Mouse (Mus musculus) embryonic facial prominence, embryonic 13.5 days (tissue): ENCODE measurements at regions not wholly inside any gene's neighbourhood (a gene's known extent, or its start where the extent isn't known, plus 50 kb on each side); places are given as distances from the start of the nearest gene placed in this dataset.

ENCODE experiments used
- ATAC-seq: fragments of 200-750 bp; cut with Nextera tagmentation; 2 replicates; pipeline ENCODE4 v1.8.0; 2017; ENCODE audit warnings: low read depth; ENCODE audit not compliant: insufficient number of reproducible peaks, insufficient read depth, low FRiP score, low TSS enrichment
- H3K27ac ChIP-seq: fragments of 300-500 bp; sonication (generic); 2 replicates; pipeline ENCODE4 v1.5.1; 2015; ENCODE audit warnings: moderate library complexity, mild to moderate bottlenecking, inconsistent platforms
- H3K27me3 ChIP-seq: fragments of 300-500 bp; sonication (generic); 2 replicates; pipeline ENCODE4 v1.6.1; 2015; ENCODE audit warnings: mild to moderate bottlenecking, inconsistent platforms
- H3K36me3 ChIP-seq: fragments of 300-500 bp; sonication (generic); 2 replicates; pipeline ENCODE4 v1.6.1; 2015; ENCODE audit warnings: mild to moderate bottlenecking, inconsistent platforms
- H3K4me1 ChIP-seq: fragments of 300-500 bp; sonication (generic); 2 replicates; pipeline ENCODE4 v1.6.1; 2015; ENCODE audit warnings: inconsistent platforms
- H3K4me2 ChIP-seq: fragments of 300-500 bp; sonication (generic); 2 replicates; pipeline ENCODE4 v1.6.1; 2015; ENCODE audit warnings: moderate library complexity, mild to moderate bottlenecking, inconsistent platforms
- H3K4me3 ChIP-seq: fragments of 300-500 bp; sonication (generic); 2 replicates; pipeline ENCODE4 v1.5.1; 2015; ENCODE audit warnings: mild to moderate bottlenecking, inconsistent platforms
- H3K9ac ChIP-seq: fragments of 300-500 bp; sonication (generic); 2 replicates; pipeline ENCODE4 v1.6.1; 2015; ENCODE audit warnings: mild to moderate bottlenecking, inconsistent platforms
- H3K9me3 ChIP-seq: fragments of 300-500 bp; sonication (generic); 2 replicates; pipeline ENCODE4 v1.6.1; 2016; ENCODE audit warnings: inconsistent platforms
- WGBS: fragments of 180-500 bp; shearing (Covaris S2); methylation state at CpG from one replicate; pipeline ENCODE4 v1.1.7; 2015; ENCODE audit warnings: mixed read lengths; 5-methylcytosine and 5-hydroxymethylcytosine counted together

DNA sequence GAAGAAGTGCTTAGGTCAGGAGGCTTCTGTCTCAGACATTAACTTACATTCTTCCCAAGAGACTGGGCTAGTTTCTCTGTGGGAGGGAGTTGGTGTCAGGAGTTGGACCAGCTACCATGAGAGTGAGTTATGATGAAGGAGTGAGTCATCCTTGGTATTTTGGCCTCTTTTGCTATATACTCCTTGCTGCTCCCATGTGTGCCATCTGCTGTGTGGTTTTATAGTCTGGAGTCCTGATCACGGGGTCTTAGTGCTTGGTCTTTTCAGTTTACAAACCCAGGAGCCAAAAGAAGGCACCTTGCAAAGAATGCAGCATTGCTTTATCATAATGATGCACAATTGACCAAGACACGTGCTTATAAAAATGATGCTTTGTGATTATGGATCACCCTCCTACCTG lies 56.6 kb downstream of the Zfp503 start:
- H3K4me3 ChIP-seq = no peak overlapping the region
- no peak for ATAC-seq
- H3K27ac ChIP-seq = no peak overlapping the region
- H3K9me3 ChIP-seq = no peaks in the 10 kb centered on the region
- no peaks in the 10 kb centered on the region for H3K4me1 ChIP-seq
- no peaks in the 10 kb centered on the region for H3K27me3 ChIP-seq
- WGBS = 86% methylated on average over 2 of the region's 2 CpGs
- H3K36me3 ChIP-seq = no peaks in the 10 kb centered on the region
- no peak overlapping the region for H3K9ac ChIP-seq
- no peak overlapping the region for H3K4me2 ChIP-seq

DNA sequence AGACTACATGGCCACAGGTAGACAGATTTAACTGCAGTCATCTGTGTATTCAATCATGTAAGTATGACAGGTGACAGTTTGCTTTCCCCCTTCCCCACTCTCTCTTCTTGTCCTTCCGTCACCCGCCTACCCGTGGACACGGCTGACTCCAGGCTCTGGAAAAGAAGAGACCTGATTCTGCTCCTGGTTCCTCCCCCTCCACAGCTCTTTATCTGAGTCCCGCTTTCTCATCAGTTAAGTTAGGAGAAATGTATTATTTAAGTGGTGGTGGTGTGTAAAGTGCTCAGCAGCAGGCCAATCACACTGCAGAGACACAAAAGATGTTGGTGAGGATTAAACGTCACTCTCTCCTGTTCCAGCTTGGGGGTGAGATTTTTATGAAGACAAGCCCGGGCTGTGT lies 57.5 kb downstream of the Zfp503 start:
- H3K4me2 ChIP-seq = no peak overlapping the region
- H3K9ac ChIP-seq = no peak overlapping the region
- 65% methylated on average over 7 of the region's 7 CpGs for WGBS
- no peaks in the 10 kb centered on the region for H3K4me1 ChIP-seq
- H3K36me3 ChIP-seq = no peaks in the 10 kb centered on the region
- ATAC-seq = no peak
- H3K27ac ChIP-seq = no peak overlapping the region
- H3K4me3 ChIP-seq = no peak overlapping the region
- H3K9me3 ChIP-seq = no peaks in the 10 kb centered on the region
- H3K27me3 ChIP-seq = no peaks in the 10 kb centered on the region

DNA sequence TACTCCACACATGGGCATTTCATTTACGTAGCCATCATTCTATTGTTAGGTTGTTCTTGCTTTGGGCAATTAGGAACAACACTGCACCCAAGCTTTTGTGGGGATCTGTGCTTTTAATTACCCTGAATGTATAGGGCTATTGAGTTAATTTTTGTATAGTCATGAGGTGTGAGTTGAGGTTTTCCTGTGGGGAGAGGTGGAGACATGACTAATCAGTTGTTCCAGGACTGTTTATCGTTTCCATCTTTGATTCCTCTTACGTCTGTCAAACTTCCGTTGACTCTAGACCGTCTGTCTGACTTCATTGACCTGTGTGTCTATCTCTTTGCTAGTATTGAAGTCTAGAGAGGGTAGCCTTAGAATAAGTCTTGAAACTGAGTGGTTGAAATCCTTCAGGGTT lies 60.4 kb downstream of the Zfp503 start:
- ATAC-seq = no peak
- Histone ChIP-seq H3K4me3 (no peak overlapping the region), H3K36me3 (no peaks in the 10 kb centered on the region), H3K9ac (no peak overlapping the region), H3K27ac (no peak overlapping the region), H3K4me1 (no peaks in the 10 kb centered on the region), H3K9me3 (no peaks in the 10 kb centered on the region), H3K27me3 (no peaks in the 10 kb centered on the region), H3K4me2 (no peak overlapping the region)
- 73% methylated on average over 5 of the region's 5 CpGs for WGBS

DNA sequence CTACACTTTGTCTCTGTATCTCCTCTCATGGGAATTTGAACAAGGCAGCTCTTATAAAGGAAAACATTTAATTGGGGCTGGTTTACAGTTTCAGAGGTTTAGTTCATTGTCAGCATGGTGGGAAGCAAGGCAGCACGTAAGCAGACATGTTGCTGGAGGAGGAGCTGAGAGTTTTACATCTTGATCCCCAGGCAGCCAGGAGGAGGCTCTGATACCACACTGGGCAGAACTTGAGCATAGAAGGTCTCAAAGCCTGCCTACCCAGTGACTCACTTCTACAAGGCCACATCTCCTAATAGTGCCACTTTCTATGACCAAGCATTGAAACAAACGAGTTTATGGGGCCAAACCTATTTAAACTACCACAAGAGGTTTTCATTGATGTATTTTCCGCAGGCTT lies 67.9 kb upstream of the Comtd1 start:
- no peaks in the 10 kb centered on the region for H3K36me3 ChIP-seq
- H3K4me1 ChIP-seq = no peaks in the 10 kb centered on the region
- WGBS = 77% methylated on average over 3 of the region's 3 CpGs
- no peaks in the 10 kb centered on the region for H3K27me3 ChIP-seq
- no peaks in the 10 kb centered on the region for H3K9me3 ChIP-seq
- ATAC-seq = no peak
- H3K9ac ChIP-seq = no peak overlapping the region
- H3K4me2 ChIP-seq = no peak overlapping the region
- H3K4me3 ChIP-seq = no peak overlapping the region
- H3K27ac ChIP-seq = no peak overlapping the region

DNA sequence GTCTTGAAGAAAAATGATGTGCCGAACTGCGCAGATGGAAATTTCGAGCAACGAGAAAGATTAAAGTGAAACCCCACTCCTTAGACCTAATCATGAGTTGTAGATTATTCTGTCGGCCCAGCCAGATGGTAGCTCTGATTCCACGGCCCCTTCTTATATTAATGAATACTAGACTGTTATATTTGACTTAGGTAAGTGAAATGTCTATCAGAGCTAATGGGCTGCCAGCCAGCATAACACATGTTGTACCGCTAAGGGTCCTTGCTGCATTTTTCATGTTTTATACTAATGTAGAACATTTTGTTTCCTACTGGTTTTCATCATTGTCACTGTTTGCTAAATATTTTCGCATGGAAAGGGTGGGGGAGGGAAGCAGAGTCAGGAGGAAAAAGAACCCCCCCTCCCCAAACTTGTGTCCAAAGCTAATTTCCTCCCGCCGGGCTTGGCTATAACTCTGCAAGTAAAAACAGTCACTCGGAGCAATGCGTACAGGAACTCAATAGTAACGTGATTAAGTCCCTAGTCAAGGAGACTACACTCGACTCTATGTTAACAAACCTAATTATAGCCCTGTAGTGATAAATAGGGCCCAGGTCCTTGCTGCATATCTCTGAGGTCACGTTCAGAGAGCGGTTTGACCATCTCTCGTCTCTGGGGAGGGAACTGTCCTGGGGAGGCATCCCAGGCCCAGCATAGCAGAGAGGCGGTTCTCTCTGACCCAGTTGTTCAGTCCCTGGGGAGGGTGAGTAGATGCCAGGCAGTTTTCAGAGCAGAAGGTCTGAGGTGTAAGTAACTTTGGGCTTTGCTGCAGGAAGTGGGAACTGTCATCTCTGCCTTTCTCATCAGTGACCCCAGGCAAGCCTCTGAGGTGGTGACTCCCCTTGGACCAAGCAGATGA lies 56.0 kb upstream of the Comtd1 start:
- no peak for ATAC-seq
- H3K27me3 ChIP-seq = no peaks in the 10 kb centered on the region
- H3K9ac ChIP-seq = no peak overlapping the region
- WGBS = 32% methylated on average over 18 of the region's 18 CpGs
- no peaks in the 10 kb centered on the region for H3K9me3 ChIP-seq
- peak overlapping the region; percentile 48 for H3K4me2 ChIP-seq
- H3K4me3 ChIP-seq = no peak overlapping the region
- H3K36me3 ChIP-seq = no peaks in the 10 kb centered on the region
- peaks cover 27% of the 10 kb centered on the region for H3K4me1 ChIP-seq
- no peak overlapping the region for H3K27ac ChIP-seq

DNA sequence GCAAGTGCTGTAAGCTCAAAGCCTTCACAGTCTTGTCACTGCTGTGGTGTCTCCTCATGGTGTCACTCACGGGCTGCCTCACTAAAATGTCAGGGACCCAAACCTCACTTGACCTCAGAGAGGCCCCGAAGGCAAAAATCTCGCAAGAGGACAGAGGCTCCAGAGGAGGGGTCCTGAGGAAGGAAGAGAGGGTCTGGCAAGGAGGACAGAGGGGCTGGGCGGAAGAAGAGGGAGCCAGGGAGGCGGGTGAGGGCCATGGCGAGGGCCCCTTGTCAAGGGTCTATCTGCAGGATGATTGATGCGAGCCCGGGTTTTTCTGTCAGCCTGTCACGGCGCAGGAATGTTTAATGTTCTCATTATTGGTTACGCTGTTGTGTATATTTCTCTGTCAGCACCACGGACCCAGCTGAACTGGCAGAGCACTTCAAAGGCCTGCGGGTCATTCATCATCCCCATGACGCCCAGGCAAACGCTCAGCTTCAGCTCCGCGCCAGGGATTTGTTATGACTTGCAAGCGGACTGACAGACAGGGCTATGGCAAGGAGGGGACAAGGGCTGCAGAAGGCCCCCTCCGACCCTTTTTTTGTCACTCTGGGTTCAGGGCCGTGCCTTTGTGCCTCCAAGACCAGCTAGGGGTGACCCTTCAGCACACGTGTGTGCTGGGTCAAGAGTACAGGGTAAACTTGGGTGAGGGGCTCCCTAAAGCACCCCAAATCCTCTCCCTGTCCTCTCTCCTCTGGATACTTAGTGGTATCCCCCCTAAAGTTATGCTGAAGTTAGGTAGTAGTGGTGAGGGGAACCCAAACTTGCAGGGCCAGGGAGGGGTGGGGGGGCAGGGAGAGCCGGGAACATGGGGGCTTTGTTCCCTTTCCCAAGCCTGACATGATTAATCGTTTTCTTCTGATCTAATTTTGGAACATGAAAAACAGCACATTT lies 55.1 kb upstream of the Comtd1 start:
- Histone ChIP-seq H3K27ac (peak overlapping the region; percentile 73), H3K9ac (0 out of 2 replicates have a peak overlapping the region, but pooled peaks have one; percentile 21), H3K9me3 (no peaks in the 10 kb centered on the region), H3K36me3 (no peaks in the 10 kb centered on the region), H3K4me2 (peak overlapping the region; percentile 48), H3K27me3 (no peaks in the 10 kb centered on the region), H3K4me3 (no peak overlapping the region; the same call in 1 of the 2 replicates), H3K4me1 (peaks cover 27% of the 10 kb centered on the region)
- WGBS = 29% methylated on average over 23 of the region's 23 CpGs
- ATAC-seq = no peak

DNA sequence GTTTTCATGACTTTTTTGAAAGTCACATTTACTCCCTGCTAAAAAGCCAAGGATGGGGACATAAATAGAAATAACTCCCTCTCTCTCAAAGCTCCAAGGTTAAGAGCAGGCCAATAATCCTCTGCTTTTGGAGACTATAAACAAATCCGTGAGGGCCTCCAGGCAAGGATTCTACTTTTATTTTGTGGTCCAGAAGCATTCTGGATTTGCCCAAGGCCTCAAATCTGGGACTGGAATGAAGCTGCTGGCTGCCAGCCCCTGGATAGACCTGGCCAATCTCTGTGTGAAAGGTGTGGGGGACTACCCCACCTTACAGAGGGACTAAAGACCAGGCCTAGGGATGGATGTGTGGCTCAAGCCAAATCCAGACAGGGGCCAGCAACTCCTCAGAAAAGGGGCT lies 54.1 kb upstream of the Comtd1 start:
- no peak overlapping the region for H3K27ac ChIP-seq
- no peak overlapping the region for H3K4me3 ChIP-seq
- 69% methylated on average over 1 of the region's 1 CpGs for WGBS

DNA sequence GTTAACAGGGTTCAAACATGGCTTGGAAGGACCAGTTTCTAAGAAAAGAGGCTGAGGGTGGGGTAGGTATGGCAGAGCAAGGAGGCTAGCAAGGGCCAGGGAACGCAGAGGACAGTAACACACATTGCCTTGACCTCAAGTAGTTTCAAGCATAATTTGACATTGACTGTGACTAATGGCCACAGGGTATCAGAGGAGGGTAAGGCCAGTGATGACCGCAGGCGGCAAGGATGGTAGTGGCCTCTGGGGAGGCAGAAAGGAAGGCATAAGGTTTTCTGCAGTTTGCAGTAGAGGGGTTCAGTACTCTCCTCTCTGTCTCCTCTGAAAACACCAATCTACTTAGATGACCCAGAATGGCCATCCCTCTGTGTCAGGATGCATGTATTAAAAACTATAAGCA lies 53.7 kb upstream of the Comtd1 start:
- no peaks in the 10 kb centered on the region for H3K36me3 ChIP-seq
- H3K27ac ChIP-seq = no peak overlapping the region
- no peak overlapping the region for H3K4me2 ChIP-seq
- no peaks in the 10 kb centered on the region for H3K9me3 ChIP-seq
- 80% methylated on average over 3 of the region's 3 CpGs for WGBS
- ATAC-seq = no peak
- H3K4me1 ChIP-seq = peaks cover 27% of the 10 kb centered on the region
- no peaks in the 10 kb centered on the region for H3K27me3 ChIP-seq
- H3K9ac ChIP-seq = no peak overlapping the region
- H3K4me3 ChIP-seq = no peak overlapping the region

More for the DNA sequence above, 54.1 kb upstream of the Comtd1 start:
- no peaks in the 10 kb centered on the region for H3K9me3 ChIP-seq
- H3K27me3 ChIP-seq = no peaks in the 10 kb centered on the region
- H3K4me1 ChIP-seq = peaks cover 27% of the 10 kb centered on the region
- H3K9ac ChIP-seq = no peak overlapping the region
- no peak overlapping the region for H3K4me2 ChIP-seq
- no peak for ATAC-seq
- no peaks in the 10 kb centered on the region for H3K36me3 ChIP-seq

DNA sequence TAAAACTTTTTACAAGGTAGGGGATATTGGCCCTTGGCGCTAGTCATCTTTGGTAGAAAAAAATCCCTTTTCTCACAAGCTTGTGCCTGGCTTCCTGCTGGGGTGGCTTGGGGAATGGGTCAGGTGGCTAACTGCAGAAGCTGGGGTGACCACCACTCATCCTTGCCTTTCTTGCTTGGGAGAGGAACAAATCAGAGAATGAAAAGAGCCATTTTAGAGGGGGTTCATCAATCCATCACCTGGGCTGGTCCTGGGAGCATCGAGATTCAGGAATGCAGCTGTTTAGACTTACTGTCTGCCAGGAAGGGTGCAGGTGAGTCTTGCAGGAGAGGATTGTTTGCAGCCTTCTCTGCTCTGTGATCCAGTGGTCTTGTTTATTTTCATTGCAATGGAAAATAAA lies 52.2 kb upstream of the Comtd1 start:
- H3K27ac ChIP-seq = no peak overlapping the region
- no peak overlapping the region for H3K4me2 ChIP-seq
- H3K9ac ChIP-seq = no peak overlapping the region
- no peaks in the 10 kb centered on the region for H3K9me3 ChIP-seq
- H3K4me3 ChIP-seq = no peak overlapping the region
- no peaks in the 10 kb centered on the region for H3K36me3 ChIP-seq
- H3K27me3 ChIP-seq = no peaks in the 10 kb centered on the region
- ATAC-seq = no peak
- WGBS = 71% methylated on average over 2 of the region's 2 CpGs
- H3K4me1 ChIP-seq = peaks cover 27% of the 10 kb centered on the region

DNA sequence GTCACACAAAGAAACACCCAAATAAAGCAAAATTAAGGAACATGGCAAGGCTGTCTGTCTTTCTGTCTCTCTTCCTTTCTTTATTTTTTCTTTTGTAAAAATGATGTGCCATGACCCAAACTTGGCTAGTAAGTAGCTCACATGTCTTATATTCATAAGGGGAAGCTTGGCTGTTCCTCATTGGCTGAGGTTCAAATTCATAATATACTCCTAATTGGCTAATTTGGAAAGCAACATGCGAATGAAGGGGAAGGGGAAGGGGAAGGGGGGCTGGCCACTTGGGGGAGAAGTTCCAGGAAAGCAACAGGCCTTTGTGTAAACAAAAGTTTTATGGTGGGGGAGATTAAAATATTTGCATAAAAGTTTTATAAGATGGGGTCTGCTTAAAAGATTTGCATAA lies 51.7 kb upstream of the Comtd1 start:
- 31% methylated on average over 1 of the region's 1 CpGs for WGBS
- H3K4me3 ChIP-seq = no peak overlapping the region
- no peaks in the 10 kb centered on the region for H3K27me3 ChIP-seq
- no peaks in the 10 kb centered on the region for H3K9me3 ChIP-seq
- H3K9ac ChIP-seq = no peak overlapping the region
- H3K36me3 ChIP-seq = no peaks in the 10 kb centered on the region
- no peak overlapping the region for H3K27ac ChIP-seq
- no peak for ATAC-seq
- H3K4me2 ChIP-seq = no peak overlapping the region
- peaks cover 27% of the 10 kb centered on the region for H3K4me1 ChIP-seq
